ENCODE assay signal across 13 mouse cellular contexts in genomic region chr5:121928362-121929000, GRCm38 (mm10).
A peak's percentile ranks its signal among the peaks of the same experiment; 100 is the strongest.
DNase-seq lines count a peak whose midpoint lies in the region; ATAC-seq and TF ChIP-seq lines count a peak whose summit lies in the region.
"Had no signal": no experiment of that assay in that cellular context is flagged by ENCODE, and none has a peak within 500 bp of the region (broad histone marks: within the 10 kb centered on the region; RNA-seq: fewer than 3 reads in every experiment).

No protein-coding gene starts in this region.

- peak; percentile 8 for DNase-seq in liver, adult 2 months (ENCODE audit: extremely low read depth, low read depth, low spot score)
- DNase-seq in liver, postnatal 0 days, result no peak
- peak; percentile 75 for DNase-seq in retina, embryonic 14.5 days (ENCODE audit: low spot score)
- no peak for DNase-seq in heart, postnatal 14 days
- DNase-seq in ovary, postnatal 14 days (ENCODE audit: low spot score), result no peak
- DNase-seq in cerebellum, adult 18-20 months, result no peak
- DNase-seq: adrenal gland, adult 2 months; cerebellum, adult 9-10 months; layer of hippocampus, adult 9-11 months had no signal

- no peaks in the 10 kb centered on the region for H3K79me2 ChIP-seq in liver, adult 2 months (ENCODE audit: control insufficient read depth, insufficient read depth, low read length)

- H3K27me3 ChIP-seq in liver, adult 2 months (ENCODE audit: control insufficient read depth, insufficient read depth, low read length), result no peaks in the 10 kb centered on the region
- H3K27me3 ChIP-seq in liver, postnatal 0 days (ENCODE audit: insufficient read depth, low read length), result 0 out of 2 replicates have a peak, but pooled peaks cover 8% of the 10 kb centered on the region
- no peaks in the 10 kb centered on the region for H3K27me3 ChIP-seq in forebrain, embryonic 15.5 days
- peaks cover 17% of the 10 kb centered on the region; the same call in 1 of the 2 replicates for H3K27me3 ChIP-seq in intestine, postnatal 0 days (replicated peaks; ENCODE audit: control insufficient read depth, insufficient read depth, low read length)

- no peak overlapping the region for H3K9ac ChIP-seq in liver, adult 2 months (ENCODE audit: low read depth, low read length)
- H3K9ac ChIP-seq in liver, postnatal 0 days (replicated peaks), result no peak overlapping the region
- no peak overlapping the region for H3K9ac ChIP-seq in forebrain, embryonic 15.5 days (replicated peaks)
- no peak overlapping the region for H3K9ac ChIP-seq in intestine, postnatal 0 days (ENCODE audit: low read depth, low read length)
- H3K9ac ChIP-seq: liver, embryonic 15.5 days had no signal

- H3K4me3 ChIP-seq in liver, adult 2 months (ENCODE audit: insufficient read depth, low read depth, low read length), result no peak overlapping the region
- H3K4me3 ChIP-seq in liver, postnatal 0 days (ENCODE audit: low read depth, low read length), result no peak overlapping the region
- no peak overlapping the region for H3K4me3 ChIP-seq in forebrain, embryonic 15.5 days
- no peak overlapping the region for H3K4me3 ChIP-seq in intestine, postnatal 0 days (ENCODE audit: low read depth, low read length)
- H3K4me3 ChIP-seq: liver, embryonic 15.5 days had no signal

- no peak for ATAC-seq in liver, postnatal 0 days
- peak; percentile 35; the same call in 1 of the 2 replicates for ATAC-seq in forebrain, embryonic 15.5 days (replicated peaks)
- ATAC-seq in intestine, postnatal 0 days, result 0 out of 2 replicates have a peak, but pooled peaks have one; percentile 28

- intact Hi-C loops in heart, postnatal 14 days (cut with DNase I), result no loop called here

- TF ChIP-seq POLR2A in liver, adult 2 months (IDR thresholded peaks at IDR 0.05; ENCODE audit: extremely low read depth, insufficient read depth, low read length), result no peak

- no peak overlapping the region for H3K27ac ChIP-seq in liver, adult 2 months (replicated peaks; ENCODE audit: insufficient read depth, low read depth, low read length)
- no peak overlapping the region for H3K27ac ChIP-seq in liver, postnatal 0 days (ENCODE audit: low read depth)
- H3K27ac ChIP-seq in forebrain, embryonic 15.5 days (replicated peaks), result peak overlapping the region; percentile 52
- no peak overlapping the region for H3K27ac ChIP-seq in intestine, postnatal 0 days (ENCODE audit: low read depth, low read length)
- H3K27ac ChIP-seq: liver, embryonic 15.5 days had no signal

- no peaks in the 10 kb centered on the region for H3K9me3 ChIP-seq in liver, postnatal 0 days (ENCODE audit: low read length)
- H3K9me3 ChIP-seq in forebrain, embryonic 15.5 days, result no peaks in the 10 kb centered on the region
- H3K9me3 ChIP-seq in intestine, postnatal 0 days (ENCODE audit: control insufficient read depth), result no peaks in the 10 kb centered on the region
- H3K9me3 ChIP-seq: liver, embryonic 15.5 days had no signal

- 83% methylated on average over 16 of the region's 17 CpGs for WGBS in liver, adult 2 months
- WGBS in liver, postnatal 0 days (ENCODE audit: insufficient replicate concordance), result 63% methylated on average over 15 of the region's 17 CpGs
- WGBS in forebrain, embryonic 15.5 days, result 22% methylated on average over 17 of the region's 17 CpGs
- WGBS in intestine, postnatal 0 days, result 44% methylated on average over 16 of the region's 17 CpGs

- no peak overlapping the region for H3K4me2 ChIP-seq in liver, postnatal 0 days (ENCODE audit: low read depth, low read length)
- no peak overlapping the region for H3K4me2 ChIP-seq in forebrain, embryonic 15.5 days (replicated peaks)
- no peak overlapping the region for H3K4me2 ChIP-seq in intestine, postnatal 0 days (replicated peaks; ENCODE audit: low read depth)
- H3K4me2 ChIP-seq: heart, embryonic 11.5 days; liver, embryonic 15.5 days had no signal

- no peak for TF ChIP-seq EP300 in liver, postnatal 0 days (IDR thresholded peaks at IDR 0.05; ENCODE audit: low read depth)

- no peaks in the 10 kb centered on the region for H3K36me3 ChIP-seq in liver, adult 2 months (ENCODE audit: control insufficient read depth, insufficient read depth, low read length)
- no peaks in the 10 kb centered on the region for H3K36me3 ChIP-seq in liver, postnatal 0 days (replicated peaks; ENCODE audit: insufficient read depth, low read length)
- H3K36me3 ChIP-seq in forebrain, embryonic 15.5 days, result no peaks in the 10 kb centered on the region
- no peaks in the 10 kb centered on the region for H3K36me3 ChIP-seq in intestine, postnatal 0 days (ENCODE audit: control insufficient read depth, insufficient read depth)
- H3K36me3 ChIP-seq: liver, embryonic 15.5 days had no signal

- no peaks in the 10 kb centered on the region for H3K4me1 ChIP-seq in liver, adult 2 months (ENCODE audit: control insufficient read depth, insufficient read depth, low read length)
- H3K4me1 ChIP-seq in liver, postnatal 0 days (ENCODE audit: insufficient read depth), result no peaks in the 10 kb centered on the region
- peaks cover 60% of the 10 kb centered on the region for H3K4me1 ChIP-seq in forebrain, embryonic 15.5 days
- no peaks in the 10 kb centered on the region for H3K4me1 ChIP-seq in intestine, postnatal 0 days (replicated peaks; ENCODE audit: control insufficient read depth, insufficient read depth, low read length)
- H3K4me1 ChIP-seq: liver, embryonic 15.5 days had no signal

- TF ChIP-seq CTCF in liver, adult 2 months (IDR thresholded peaks at IDR 0.05; ENCODE audit: low read depth, low read length), result no peak
- no peak for TF ChIP-seq CTCF in liver, postnatal 0 days (IDR thresholded peaks at IDR 0.05; ENCODE audit: low read depth)
- TF ChIP-seq CTCF in intestine, postnatal 0 days (IDR thresholded peaks at IDR 0.05; ENCODE audit: low read depth), result no peak

Comparison
In these comparisons a context has a peak if more than half of its experiments do, and no peak if none do; other contexts are left out.
1. DNase-seq: peak in liver, adult 2 months (single experiment) and retina, embryonic 14.5 days (single experiment); none in liver, postnatal 0 days (single experiment), heart, postnatal 14 days (0 of 2), ovary, postnatal 14 days (single experiment) and cerebellum, adult 18-20 months (0 of 2).